Mouse (Mus musculus) ES-Bruce4 (cell line): Measurements from ENCODE around the gene Sncb.

ENCODE experiments used
- CTCF ChIP-seq: IDR thresholded peaks from one replicate; pipeline ENCODE4 v1.8.1; 2011; ENCODE audit warnings: low read depth, low read length
- EP300 ChIP-seq: IDR thresholded peaks from 2 replicates; pipeline ENCODE4 v1.6.1; 2011; ENCODE audit warnings: low read depth, low read length; ENCODE audit not compliant: insufficient read depth
- POLR2A ChIP-seq: IDR thresholded peaks from one replicate; pipeline ENCODE4 v1.8.1; 2011; ENCODE audit warnings: low read length; ENCODE audit not compliant: insufficient read depth

GRCm38 (mm10) chr13:54714393-54714792 is 52.0 kb downstream of the Sncb start:
- peak; percentile 81 for TF ChIP-seq CTCF
- TF ChIP-seq EP300 = no peak
- TF ChIP-seq POLR2A = no peak
